Mouse (Mus musculus) 3134 (cell line): ENCODE data around the gene Stat5a.

ENCODE experiments used
- DNase-seq: peaks from one replicate; pipeline ENCODE4 v3.0.0-alpha.2; 2011; ENCODE audit warnings: low spot score; ENCODE audit not compliant: insufficient read length; ENCODE audit errors: extremely low read depth

Gene Stat5a

DNA sequence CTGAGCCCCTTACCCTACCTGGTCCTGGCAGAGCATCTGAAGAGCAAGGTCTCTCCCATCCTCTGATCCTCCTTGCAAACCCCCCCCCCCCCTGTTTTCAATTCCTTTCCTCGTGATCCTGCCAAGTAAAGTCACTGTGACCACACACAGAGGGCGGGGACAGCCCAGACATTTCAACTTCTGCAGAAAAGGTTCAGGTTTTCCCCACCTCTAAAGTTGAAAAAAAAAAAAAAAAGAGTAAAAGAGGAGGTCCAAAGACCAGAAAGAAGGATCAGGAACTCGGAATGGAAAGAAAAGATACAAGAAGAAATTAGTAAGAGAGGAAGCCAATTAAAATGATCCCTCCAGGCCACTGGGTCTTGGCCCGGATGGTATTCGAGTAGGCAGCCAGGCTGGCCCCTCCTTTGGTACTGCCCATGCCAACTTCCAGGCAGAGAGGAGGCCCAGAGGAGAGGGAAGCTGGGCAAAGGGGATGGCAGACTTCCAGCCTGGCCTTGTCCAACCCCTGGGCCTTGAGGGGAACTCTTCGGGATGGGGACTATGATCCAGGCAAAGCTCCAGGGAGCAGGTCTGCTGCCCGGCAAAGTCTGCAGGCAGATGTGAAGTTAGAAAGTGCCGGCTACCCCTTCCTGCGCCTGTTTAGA is at the start of gene Stat5a:
Stat5a (plus strand) TSS at position 417 of the 644 bp plus-strand sequence.
- DNase-seq = peak; percentile 81

DNA sequence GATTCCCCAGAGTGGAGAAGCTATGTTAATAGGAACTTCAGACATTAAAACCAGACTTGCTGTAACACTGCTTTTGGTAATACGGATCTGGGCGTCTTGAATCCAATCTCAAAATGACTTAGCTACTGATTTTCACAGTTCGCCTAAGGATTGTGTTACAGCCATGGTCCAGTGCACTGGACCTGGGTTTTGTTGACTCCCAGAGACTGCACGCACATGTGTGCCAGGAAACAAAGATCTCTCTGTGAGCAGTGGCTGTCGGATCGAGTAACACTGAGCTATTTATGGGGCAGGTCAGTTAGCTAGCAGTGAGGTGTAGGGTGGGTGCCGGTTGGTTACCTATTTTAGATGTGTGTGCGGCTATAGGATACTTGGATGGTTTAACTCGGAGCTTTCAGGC is 48.6 kb upstream of the Stat5a start:
- no peak for DNase-seq

DNA sequence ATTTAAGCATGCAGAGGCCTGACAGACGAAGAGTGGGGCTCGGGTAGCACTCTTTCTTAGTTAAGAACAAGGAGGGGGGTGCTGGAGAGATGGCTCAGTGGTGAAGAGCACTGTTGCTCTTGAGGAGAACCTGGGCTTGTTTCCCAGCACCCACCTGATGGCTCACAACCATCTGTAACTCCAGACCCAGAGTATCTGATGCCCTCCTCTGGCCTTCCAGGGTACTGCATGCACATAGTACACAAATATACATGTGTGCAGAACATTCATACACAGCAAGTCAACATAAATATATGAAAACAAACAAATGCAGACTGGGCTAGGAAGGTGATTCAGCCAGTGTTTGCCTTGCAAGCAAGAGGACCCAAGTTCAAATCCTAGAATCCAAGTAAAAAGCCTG is 48.0 kb upstream of the Stat5a start:
- DNase-seq = no peak

DNA sequence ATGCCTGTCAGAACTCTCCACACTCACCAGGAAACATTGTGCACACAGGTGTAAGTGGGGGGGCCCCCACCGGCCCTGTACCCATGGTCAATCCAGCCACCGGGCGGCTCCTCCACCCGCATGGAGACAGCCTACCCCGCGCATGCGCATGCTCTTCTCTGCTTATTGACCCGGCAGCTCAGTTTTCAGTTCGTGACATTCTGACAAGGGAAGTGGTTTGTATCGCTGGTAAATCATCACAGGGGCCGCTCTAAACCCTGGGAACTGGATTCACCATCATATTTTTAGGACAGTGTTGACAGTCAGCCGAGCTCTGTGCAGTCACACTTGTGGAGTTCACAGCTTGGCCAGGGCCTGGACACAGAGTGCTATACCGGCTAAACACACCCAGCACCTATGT is 44.7 kb upstream of the Stat5a start:
- DNase-seq = no peak

DNA sequence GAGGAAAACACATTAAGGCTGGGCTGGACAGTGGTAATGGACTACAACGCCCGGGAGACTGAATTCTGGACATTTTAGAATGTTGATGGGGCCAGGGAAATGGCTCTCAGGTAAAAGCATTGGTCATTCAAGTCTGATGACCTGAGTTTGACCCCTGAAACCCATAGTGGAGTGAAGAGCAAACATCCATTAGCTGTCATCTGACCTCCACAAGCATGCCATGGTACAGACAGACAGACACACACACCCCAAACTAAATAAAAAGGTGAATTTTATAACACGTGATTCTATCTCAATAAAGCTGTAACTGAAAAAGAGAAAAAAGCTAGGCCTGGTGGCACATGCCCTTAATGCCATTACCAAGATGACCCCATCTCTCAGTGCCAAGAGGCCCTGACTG is 42.8 kb upstream of the Stat5a start:
- no peak for DNase-seq

DNA sequence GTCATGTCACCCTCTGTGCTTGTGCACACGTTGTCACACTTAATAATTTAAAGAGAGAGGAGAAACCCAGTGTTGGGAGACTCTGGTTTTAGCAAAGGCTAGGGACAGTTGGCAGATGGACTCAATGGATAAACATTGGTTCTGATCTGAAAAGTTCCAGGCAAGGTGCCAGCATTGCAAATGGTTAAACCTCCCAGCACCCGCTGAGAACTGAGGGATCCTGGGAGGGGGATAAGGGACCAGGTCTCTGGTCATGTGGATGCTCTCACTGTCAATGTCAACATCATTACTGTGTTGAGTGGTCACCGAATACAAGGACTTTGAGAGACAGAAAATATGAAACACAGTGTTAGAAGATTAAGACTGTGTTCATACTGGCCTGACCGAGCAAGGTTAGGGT is 42.4 kb upstream of the Stat5a start:
- no peak for DNase-seq

DNA sequence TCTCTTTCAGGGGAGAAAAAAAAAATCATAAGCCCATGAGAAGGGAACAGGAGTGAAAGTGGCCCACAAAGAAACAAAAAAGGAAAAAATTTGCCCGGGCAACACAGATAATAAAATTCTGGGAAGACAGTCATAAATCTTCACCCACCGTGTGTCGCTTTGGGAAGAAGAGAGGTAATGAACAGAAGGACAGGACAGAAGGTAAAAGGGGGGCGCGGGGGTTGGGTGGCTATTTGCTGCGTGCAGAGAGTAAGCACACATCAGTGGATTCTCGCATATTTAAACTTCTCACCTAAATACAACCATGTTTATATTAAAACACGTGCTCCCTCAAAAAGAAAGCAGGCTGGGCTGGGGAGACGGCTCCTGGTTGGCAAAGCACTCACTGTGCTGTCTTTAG is 41.8 kb upstream of the Stat5a start:
- no peak for DNase-seq

DNA sequence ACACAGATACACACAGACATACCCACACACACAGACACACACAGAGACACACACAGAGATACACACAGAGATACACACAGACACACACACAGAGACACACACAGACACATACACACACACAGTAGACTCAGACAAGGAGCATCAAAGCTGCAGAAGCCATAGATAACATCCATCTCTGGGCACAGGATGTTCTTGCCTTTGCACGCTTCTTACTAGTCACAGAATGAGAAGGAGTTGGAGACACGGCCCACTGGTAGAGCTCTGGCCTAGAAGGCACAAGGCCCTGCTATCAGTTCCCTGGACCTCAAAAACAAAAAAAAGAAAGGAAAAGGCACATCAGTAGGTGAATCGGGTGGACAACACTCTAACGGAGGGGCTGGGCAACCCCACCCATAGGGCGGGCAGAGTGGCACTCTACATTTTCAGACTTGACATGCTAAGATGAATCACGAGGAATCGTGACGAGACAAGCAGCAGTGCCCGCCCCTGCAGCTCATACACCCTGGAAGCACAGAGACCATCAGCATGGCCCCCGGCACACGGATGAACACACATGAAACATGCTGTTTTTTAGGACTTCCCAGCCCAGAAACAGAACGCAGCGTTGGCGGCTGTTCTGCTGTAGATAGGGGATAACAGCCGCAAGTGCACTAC is 40.7 kb upstream of the Stat5a start:
- no peak for DNase-seq

DNA sequence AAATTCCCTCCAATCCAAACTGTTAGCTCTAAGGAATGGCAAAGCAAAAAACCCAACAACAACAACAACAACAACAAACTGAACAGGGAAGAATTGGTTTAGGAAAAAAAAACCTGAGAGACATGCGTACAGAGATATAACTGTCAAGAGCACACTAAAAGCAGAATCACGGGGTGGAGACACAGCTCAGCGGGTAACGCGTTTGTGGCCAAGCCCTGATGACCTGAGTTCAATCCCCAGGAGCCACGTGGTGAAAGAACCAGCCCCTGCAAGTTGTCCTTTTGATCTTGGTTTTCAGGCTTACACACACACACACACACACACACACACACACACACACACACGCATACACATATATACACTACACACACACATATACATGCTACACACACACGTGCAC is 40.1 kb upstream of the Stat5a start:
- no peak for DNase-seq

DNA sequence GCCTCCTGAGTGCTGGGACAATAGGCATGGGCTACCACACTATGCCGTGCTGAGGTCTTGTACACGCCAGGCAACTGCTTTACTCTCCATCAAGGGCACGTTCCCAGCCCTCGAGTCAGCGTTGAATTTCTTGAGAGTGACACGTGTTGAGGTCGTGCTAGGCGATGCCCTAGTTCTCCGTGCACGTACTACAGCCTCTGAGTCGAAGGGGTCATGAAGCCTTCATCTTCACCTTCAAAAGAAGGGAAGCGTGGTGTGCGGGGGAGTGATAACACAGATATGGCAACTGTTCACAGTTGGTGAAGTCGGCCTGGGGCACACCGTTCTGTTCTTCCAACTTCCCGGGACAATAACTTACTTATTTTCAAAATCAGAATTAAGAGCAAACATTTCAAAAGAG is 39.5 kb upstream of the Stat5a start:
- no peak for DNase-seq

DNA sequence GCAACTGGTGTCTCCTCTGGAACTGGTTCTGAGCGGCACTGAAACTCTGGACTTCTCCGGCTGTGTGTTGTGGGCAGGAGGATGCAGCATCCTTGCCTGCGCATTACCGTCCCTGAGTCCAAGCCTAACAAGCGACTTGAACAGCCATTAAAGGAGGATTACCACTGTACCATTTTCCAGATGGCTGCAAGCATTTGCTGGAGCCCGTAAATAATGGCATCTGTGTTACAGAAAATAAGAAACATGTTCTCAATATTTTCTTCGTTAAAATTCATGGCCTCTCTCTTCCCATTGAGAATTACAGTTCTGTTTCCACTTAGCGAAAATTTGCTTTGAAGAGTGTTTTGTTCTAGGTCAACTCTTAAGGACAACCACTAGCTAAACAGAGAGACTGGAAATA is 39.1 kb upstream of the Stat5a start:
- DNase-seq = no peak

DNA sequence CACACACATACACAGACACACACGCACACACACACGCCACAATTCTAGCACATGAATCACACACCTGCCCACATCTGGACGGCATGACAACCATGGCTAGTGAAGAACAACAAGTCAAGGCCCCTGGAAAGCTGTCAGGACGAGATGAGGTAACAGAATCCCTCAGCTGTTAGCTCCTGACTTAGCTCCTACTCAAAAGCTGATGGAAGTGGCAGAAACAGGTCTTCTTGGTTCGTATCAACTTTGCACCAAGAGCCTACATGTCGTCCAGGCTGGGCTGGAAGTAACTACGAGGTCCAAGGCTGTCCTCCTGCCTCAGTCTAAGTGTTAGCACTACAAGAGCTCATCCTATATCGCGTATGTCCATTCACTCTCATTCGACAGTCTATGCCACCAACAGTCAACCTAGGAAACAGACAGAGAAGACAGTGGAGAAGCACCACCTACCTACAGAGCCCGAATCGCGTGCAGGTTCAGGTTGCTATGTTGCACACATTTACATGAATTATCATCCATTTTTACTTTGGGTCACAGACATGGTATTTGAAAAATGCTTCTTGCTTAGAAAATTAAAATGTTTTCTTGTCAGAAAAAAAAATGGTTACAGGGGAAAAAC is 37.4 kb upstream of the Stat5a start:
- no peak for DNase-seq

DNA sequence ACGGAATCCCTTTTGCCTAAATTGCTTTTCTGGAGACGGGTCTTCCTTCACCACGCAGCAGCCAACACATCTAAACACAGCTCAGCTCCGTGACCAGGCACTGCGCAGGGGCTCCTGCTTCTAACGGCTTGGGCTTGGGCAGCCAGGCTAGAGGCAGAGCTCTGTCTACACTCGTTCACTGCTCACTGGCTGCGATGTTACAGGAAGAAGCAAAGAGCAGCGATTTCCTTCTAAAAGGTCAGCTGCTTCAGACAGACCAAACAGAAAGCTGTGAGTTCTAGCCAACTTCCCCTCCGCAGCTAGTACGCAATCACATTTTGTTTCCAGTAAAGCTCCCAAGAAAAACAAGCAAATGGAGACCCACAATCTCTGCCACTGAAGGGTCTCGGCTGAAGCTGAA is 36.8 kb upstream of the Stat5a start:
- no peak for DNase-seq

DNA sequence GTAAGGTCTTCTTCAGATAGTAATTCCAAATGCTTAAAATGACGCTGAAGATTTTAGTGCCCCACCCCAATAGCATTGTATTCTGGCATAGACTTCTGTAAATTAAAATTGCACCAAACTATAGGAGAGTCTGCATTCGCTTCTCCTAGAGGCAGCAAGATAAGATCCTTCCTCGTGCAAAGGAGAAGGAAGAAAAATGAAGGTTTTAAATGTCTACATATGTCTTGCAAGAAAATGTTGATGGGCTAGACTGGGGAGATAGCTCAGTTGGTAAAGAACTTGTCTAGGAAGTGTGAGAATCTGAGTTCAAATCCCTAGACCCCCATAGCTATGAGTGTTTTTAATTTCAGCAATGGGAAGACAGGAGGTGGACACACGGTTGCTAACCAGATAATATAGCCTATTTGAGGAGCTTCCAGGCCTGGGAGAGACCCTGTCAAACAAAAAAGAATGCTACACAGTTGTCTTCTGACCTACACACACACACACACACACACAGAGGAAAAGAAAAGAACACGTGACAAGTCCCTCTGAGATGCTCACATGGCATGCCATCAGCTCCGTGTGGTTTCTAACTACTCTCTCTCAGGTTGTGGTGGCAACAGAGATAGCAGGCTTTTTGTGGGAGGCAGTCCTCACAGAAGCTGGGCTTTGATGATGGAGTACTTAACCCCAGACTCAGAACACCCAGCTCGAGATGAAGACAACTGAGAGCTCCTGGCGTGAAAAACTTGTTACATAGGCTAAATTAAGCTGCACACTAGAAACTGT is 35.4 kb upstream of the Stat5a start:
- no peak for DNase-seq

DNA sequence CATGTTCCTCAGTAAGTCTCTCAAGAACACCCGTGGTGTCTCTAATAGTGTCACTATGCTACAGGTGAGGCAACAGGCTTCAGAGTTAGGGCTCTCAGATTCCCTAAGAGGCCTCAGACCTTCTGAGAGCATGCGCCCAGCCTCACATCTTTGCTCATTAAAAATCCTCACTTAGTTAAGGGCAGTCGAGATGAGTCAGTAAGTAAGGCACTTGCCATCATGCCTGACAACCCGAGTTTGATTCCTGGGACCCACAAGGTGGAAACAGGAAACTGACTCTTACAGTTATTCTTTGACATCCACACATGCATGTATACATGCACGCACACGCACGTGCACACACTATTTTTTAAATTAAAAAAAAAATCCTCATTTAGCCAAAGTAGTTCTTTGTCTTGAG is 34.7 kb upstream of the Stat5a start:
- DNase-seq = no peak

DNA sequence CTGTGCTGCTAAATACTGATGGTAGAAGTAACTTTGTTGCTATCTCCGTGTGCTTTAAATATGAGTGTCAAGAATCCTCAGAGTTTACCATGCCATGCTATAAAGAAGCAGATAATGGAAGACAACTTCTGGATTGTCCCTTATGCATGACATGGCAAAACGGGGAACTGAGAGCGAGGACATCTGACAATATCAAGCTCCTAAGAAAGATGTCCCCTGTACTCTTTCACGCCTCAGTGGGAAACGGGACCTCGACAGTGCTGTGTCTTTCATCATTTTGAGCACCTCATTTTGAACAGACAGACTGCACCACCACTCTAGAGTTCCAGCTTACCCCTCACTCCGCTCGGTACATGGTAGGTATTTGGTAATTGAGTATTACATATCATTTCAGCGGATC is 33.7 kb upstream of the Stat5a start:
- DNase-seq = no peak

DNA sequence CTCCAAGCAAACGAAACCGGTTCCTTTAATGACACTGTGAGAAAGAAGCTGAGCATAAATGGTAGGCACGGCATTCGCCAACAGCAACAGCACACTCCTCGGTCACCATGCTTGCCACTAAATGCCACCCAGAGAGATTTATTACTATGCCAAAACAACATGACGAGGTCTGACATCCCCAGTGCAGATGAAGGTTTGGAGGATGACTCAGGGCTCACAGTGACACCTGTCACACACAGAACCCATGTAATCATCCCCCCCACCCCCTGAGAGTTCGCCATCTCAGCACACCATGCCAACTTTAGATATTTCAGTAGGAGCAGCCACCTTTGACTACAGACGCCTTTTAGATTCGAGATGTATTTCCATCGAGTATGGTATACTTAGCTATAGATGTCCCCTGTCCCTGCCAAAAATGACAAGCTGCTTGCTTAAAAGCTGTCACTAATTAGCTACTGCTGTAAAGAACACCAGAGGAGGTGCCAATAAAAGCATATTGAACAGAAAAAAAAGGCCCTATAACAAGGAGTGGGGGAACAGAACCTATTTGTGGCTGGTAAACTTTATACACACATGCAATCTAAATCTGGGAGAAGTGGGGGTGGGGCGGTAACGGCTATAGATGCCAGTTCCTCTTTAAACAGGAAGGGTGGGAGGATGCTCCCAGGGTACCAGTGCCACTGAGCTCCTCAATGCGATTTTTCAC is 32.8 kb upstream of the Stat5a start:
- no peak for DNase-seq

DNA sequence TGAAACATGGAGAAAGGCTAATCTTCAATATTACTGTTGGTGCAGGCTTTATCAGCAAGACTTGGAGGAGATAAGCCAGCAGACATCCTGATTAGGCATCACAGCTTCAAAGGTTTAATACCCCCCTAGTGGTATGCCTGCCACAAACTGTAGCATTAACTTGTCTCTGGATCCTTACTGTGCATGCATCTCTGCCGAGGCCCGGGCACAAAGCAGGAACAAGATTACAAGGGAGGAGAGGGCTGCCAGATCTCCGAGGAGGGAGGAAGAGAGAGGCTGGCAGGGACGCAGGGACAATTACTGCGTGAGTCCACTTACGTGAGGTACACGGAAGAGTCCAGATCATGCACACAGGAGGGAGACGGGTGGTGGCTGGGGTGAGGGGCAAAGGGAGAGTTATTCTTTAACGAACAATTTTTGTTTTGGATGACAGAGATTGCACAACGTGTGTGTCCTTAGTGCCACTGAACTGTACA is 30.4 kb upstream of the Stat5a start:
- DNase-seq = no peak

DNA sequence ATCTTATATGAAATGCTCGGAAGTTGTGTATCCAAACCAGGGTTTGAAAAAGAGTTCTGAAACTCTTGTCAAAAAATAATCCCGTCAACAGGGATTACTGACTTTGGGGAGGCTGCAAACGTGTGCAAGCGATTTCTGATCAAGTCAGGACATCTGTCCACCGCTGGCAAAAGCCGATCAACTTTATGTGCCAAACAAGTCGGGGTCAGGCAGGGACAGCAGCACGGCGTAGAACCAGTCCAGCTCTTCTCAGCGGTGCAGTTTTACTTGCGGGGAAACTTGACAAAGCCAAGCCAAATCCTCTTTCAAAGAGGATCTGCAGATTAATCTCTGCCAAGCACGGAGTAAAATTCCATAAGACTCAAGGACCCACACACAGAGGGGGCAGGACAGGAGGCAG is 29.5 kb upstream of the Stat5a start:
- DNase-seq = no peak

DNA sequence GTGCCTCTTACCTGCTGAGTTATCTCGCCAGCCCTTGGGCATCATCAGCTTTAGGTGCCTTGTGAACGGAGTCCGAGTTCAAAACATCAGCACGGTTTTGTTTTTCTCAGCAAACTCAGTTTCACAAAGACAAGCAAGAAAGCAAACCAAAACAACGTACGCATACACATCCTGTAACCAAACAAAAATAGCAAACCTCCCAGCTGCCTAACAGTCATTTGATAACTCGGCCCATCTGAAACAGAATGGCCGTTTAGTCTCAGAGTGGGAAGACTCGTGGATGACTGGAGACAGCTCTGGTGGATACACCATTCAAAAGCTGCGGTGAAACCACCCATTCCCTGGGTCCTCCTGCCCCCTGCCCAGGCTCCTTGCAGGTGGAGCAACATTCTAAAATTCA is 27.8 kb upstream of the Stat5a start:
- no peak for DNase-seq

DNA sequence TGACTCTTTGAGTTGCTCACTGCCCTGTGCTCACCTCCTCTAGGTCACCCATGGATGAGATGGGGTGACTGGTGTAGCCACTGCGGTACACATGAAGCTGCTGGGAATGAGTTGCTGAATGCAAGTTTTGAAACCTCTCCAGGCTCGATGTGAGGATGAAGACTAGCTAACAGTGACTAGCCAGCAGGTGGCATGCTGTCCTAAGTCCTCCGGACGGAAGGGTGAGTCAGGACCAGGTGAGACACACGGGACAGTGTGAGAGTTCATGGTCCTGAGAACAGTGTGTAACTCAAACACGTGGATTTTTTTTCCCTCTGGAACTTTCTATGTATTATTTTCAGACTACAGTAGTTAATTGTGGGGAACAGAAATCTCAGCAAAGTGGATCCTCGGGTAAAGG is 25.7 kb upstream of the Stat5a start:
- DNase-seq = no peak
